Mouse (Mus musculus) cerebellum, postnatal 14 days (tissue): ENCODE measurements around the gene Dbx1.

Experiments used
- DNase-seq, 2 experiments: peaks; one replicate each; pipeline ENCODE4 v3.0.0; 2021; ENCODE audit warnings: mixed read lengths in 2 of 2

Dbx1 gene

GRCm38 (mm10) chr7:49632391-49632790 lies 4.3 kb downstream of the Dbx1 start:
- no peak for DNase-seq

GRCm38 (mm10) chr7:49631885-49632284 lies 4.8 kb downstream of the Dbx1 start:
- no peak for DNase-seq

DNA sequence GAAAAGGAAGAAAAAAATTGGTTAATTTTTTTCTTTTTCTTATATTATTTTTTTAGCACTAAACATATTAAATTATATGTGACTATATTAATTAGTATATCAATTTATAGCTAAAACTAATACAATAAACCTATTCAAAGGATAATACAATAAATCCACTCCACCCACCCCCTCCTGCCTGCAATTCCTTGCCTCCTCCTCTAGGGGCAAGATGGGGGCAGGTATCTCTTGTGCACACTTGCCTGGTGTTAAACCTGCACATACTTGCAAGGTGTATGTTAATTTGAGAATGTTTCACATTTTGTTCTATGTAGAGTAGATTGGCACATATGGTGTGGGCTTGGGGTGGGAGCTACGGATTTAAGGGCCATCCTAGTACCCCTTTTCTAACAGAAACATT lies 16.5 kb downstream of the Dbx1 start:
- DNase-seq, result no peak

- DNase-seq, result no peak
These were observed 19.6 kb downstream of the Dbx1 start for GRCm38 (mm10) chr7:49617087-49617486.

DNA sequence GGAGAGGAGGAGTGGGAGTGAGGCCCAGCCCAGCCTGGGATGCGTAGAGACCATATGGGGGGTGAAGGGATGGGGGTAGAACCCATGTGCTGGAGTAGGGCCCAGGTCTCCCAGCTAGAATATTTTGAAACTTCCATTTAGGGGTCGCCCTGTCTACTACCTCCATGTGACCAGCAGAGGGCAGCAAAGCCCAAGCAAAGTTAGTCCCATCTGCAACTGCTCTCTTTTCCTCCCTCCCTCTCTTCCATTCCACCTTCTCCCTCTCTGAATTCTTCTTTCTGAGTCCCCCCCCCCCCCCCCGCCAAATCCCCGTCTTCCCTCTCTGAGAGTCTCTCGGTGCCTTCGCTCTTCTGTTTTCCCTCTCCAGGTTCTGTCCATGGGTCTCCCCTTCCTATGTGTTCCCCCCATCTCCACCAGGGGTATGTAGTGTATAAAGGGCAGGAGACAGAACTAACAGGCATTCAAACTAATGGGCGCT lies 20.4 kb downstream of the Dbx1 start:
- DNase-seq, result peak; percentile 83 to 89

DNA sequence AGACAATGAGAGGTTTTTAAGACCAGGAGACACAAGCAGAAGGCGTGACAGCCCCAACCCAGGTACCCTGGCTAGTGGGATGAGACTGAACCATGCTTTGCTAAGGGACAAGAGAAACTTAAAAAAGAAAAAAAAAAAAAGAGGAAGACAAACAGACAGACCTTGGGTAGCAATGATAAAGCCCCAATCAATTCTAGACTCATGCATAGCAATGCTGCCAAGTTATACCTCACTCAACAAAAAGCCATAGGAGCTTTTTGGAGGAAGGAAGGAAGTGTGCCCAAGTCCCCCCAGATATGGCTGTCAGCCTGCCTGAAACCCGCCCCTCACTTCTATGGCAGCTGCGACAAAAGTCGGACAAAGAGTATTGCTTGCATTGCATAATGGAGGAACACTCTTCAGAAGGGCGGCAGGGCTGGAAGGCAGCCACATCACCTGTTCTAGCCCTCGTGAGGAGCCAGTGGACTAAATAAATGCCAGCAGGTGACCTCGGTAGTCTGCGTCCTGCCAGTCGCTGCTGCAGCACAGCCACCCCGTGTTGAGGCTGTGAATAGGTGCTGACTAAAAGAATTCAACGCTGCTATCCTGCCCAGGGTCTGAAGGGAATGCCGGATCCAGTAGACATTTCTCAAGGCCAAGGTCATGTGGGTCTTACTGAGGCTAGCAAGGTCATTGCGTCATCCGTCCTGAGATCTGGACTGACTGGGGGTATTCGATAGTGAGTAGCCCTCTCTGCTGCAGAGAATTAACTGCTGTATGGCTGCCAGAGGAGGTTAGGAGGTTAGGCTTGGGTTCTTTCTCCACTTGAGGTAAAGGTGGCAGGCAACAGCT lies 31.5 kb downstream of the Dbx1 start:
- no peak for DNase-seq

GRCm38 (mm10) chr7:49604244-49604643 lies 32.4 kb downstream of the Dbx1 start:
- DNase-seq, result no peak

DNA sequence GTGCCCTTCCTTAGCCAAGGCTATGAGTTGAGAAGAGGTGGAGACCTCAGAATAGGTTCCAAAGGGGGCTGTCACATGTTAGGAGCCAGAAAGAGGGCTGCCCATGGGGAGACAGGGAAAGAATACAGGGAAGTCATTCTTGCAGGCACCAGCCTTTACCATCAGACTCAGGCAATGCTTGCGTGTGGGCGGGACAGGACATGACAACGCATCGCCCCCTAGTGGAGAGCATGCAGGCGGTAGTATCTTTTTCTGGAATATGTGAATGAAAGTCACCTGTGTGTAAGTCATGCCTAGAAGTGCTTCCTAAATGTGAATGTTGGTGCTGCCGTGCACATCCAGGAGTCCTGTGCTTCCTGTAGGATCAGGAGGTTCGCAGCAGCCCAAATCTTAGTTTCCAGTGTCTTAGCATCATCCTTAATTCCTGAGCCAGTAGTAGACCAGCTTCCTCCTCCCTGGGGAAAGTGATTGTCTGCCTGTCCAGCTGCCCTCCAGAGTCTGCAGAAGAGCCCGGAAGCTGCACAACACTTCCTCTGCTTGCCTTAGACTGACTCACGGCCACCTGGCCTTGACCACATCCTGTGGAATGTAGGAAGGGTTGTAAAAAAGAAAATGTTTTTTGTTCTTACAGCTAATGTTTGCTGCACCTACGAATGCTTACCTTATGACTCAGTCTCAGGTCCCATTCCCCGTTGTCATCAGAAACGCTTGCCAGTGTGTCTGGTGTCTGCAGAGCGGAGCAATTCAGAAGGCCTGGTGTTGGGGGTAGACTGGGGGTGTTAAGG lies 35.3 kb downstream of the Dbx1 start:
- peak; percentile 80 to 86 for DNase-seq

DNA sequence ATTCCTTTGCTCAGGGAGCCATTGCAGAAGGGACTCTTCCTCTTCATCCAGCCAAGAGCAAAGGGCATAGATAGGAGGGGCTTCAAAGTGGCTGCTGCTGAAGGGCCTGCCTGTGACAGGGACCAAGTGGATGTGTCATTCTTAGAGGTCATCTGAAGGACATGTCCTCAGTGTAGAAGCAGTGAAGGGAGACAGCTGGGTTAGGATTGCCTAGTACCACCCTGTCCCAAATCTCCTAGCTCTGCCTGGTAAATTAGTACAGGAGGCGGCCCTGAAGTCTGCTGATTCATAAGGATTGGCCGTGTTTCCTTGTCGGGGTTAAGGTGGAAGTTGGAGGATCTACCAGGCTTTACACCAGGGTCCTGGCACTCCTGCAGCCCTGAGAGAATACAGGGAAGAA lies 36.7 kb downstream of the Dbx1 start:
- no peak for DNase-seq

GRCm38 (mm10) chr7:49598225-49598624 lies 38.4 kb downstream of the Dbx1 start:
- peak; percentile 43 to 56 for DNase-seq

GRCm38 (mm10) chr7:49597776-49598175 lies 38.9 kb downstream of the Dbx1 start:
- peak; percentile 77 to 79 for DNase-seq

DNA sequence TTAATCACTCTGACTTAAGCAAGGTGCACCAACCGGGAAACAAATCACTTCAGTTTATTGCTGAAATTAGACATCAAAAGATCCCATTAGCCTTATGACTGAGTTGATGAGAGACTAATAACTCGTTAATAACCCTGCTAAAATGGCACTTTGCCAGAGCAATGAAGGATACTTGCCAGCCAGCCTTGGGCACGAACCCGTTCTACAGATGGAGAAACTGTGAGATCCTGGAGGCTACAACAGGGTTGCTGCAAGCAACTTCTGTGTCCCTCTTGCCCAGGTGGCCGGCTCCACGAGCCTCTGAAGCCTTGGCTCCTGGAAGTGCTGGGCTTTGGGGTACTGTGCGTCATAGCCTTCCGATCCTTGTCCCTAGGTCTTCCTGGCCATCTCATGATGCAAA lies 47.0 kb downstream of the Dbx1 start:
- peak; percentile 51 to 62 for DNase-seq

DNA sequence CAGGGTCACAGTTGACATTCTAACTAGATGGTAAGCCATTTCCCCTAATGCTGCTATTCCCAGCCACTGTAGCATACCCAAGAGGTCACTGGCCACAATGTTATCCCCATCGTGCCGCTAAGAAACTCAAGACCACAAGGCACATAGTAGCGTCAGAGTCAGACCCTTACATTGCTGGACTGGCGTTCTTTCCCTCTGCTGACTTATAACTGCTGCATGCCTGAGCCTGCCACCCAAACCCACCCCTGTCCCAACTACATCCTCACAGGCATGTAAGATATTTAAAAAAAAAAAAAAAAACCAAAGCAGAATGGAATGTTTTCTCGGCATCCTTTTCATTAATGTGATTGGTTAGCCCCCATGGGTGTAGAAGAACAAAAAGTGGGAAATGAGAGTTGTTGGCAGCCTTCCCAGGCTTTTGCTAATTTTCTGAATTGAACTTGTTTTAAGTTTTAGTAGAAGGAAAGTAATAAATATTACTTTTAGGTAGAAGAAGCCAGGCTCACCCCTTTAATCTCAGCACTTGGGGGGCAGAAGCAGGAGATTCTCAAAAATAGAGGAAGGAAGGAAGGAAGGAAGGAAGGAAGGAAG lies 50.0 kb downstream of the Dbx1 start:
- no peak for DNase-seq

DNA sequence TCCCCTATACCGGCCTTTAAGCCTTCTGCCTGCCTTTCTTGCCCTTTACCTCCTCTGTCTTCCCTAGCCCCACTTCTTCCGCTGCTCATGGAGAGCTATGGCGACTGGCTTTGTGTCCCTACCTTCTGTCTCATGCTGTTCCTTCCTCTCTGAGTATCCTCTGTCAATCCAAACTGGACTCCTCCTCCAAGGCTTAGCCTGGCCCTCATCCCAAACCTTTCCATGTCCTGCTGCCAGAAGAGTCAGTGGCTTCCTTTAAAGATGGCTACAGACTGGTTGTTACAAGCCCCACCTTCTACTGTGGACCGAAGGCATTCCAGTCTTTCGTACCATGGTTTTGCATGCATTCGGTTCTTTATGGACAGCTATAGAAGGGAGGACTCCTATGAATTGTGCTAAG lies 53.5 kb downstream of the Dbx1 start:
- peak; percentile 59 to 64 for DNase-seq

DNA sequence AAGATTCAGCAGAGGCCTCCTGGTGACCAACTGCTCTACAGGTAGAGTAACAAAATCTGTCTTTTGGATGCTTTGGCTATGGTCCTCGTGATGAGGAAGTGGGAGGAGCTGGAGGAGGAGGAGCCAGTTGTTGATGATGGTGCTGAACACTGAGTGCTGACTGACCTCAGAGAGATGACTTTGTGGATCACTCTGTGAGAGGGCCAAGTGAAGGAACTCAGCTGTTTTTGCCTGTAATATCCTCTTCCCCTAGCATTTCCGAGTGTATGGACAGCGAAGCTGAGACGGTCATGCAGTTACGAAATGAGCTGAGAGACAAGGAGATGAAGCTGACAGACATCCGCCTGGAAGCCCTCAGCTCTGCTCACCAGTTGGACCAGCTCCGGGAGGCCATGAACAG lies 54.1 kb downstream of the Dbx1 start:
- no peak for DNase-seq

DNA sequence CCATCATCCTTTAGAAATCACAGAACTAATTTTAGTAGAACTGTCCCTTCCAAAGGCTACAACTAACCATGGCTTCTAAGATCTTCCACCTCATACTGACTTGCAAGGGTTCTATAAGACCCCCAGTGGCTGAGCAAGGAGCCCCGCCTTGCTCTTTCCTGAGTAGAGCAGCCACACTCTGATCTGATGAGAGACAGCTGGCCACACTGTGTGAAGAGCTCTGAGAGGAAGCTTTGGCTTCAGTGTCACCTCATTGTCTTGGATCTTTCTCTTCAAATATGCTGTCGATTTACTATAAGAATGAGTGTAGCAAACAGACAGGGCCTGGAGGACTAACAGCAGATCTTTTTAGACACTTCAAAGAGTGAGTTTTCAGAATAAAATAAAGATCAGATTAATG lies 54.7 kb downstream of the Dbx1 start:
- no peak for DNase-seq
